ENCODE assay signal across 12 mouse cellular contexts in genomic region chr7:131812116-131812515, GRCm38 (mm10).
"Had no signal": no experiment of that assay in that cellular context is flagged by ENCODE, and none has a peak within 500 bp of the region (broad histone marks: within the 10 kb centered on the region; RNA-seq: fewer than 3 reads in every experiment).

No protein-coding gene starts in this region.

- ATAC-seq: midbrain, embryonic 16.5 days had no signal

- DNase-seq: lung, adult 18-20 months; lung, postnatal 10 days; midbrain, embryonic 14.5 days; retina, postnatal 1 day; right cerebral cortex, adult 18-20 months; right cerebral cortex, postnatal 25 days; right cerebral cortex, postnatal 4 days; spleen, adult 18-20 months; thymus, adult 18-20 months; thymus, postnatal 14 days; thymus, postnatal 36 days had no signal
